Mouse (Mus musculus): Measurements from ENCODE around the gene Fggy. TPM values are rescaled to one million over a fixed set of nuclear protein-coding genes. Genes with fewer than 3 reads are reported as not detected.

Gene Fggy
- polyA plus RNA-seq, 1 experiment from 2014 or later, result 10.9 TPM

- no peaks in the 10 kb centered on the region for H3K27me3 ChIP-seq (replicated peaks; ENCODE audit: control insufficient read depth, insufficient read depth, low read length)
- ATAC-seq (replicated peaks; ENCODE audit: low FRiP score, low TSS enrichment, low read depth) (no peak), DNase-seq (ENCODE audit: low spot score) (no peak)
- H3K4me2 ChIP-seq (ENCODE audit: low read length), result no peak overlapping the region
- H3K27ac ChIP-seq (ENCODE audit: low read depth), result no peak overlapping the region
- H3K4me1 ChIP-seq (replicated peaks; ENCODE audit: control insufficient read depth, insufficient read depth, low read length), result no peaks in the 10 kb centered on the region
- H3K9me3 ChIP-seq (ENCODE audit: control insufficient read depth, low read length), result peaks cover 5% of the 10 kb centered on the region; the same call in 1 of the 2 replicates
- 86% methylated on average over 5 of the region's 5 CpGs for WGBS
- H3K36me3 ChIP-seq (ENCODE audit: control insufficient read depth, insufficient read depth, low read length), result no peaks in the 10 kb centered on the region
- no peak overlapping the region for H3K9ac ChIP-seq (ENCODE audit: low read length)
- no peak overlapping the region for H3K4me3 ChIP-seq (ENCODE audit: low read depth, low read length)
Observed at GRCm38 (mm10) chr4:95579183-95579582, 21.9 kb downstream of the Fggy start.

- Histone ChIP-seq H3K27me3 (replicated peaks; ENCODE audit: control insufficient read depth, insufficient read depth, low read length) (no peaks in the 10 kb centered on the region), H3K36me3 (ENCODE audit: control insufficient read depth, insufficient read depth, low read length) (no peaks in the 10 kb centered on the region), H3K9me3 (ENCODE audit: control insufficient read depth, low read length) (no peaks in the 10 kb centered on the region), H3K4me2 (ENCODE audit: low read length) (no peak overlapping the region), H3K9ac (ENCODE audit: low read length) (no peak overlapping the region), H3K27ac (ENCODE audit: low read depth) (no peak overlapping the region), H3K4me1 (replicated peaks; ENCODE audit: control insufficient read depth, insufficient read depth, low read length) (no peaks in the 10 kb centered on the region), H3K4me3 (ENCODE audit: low read depth, low read length) (no peak overlapping the region)
- DNase-seq (ENCODE audit: low spot score) (no peak), ATAC-seq (replicated peaks; ENCODE audit: low FRiP score, low TSS enrichment, low read depth) (no peak)
- WGBS, result 85% methylated on average over 4 of the region's 4 CpGs
Observed at GRCm38 (mm10) chr4:95584107-95584762, 26.9 kb downstream of the Fggy start.

DNA sequence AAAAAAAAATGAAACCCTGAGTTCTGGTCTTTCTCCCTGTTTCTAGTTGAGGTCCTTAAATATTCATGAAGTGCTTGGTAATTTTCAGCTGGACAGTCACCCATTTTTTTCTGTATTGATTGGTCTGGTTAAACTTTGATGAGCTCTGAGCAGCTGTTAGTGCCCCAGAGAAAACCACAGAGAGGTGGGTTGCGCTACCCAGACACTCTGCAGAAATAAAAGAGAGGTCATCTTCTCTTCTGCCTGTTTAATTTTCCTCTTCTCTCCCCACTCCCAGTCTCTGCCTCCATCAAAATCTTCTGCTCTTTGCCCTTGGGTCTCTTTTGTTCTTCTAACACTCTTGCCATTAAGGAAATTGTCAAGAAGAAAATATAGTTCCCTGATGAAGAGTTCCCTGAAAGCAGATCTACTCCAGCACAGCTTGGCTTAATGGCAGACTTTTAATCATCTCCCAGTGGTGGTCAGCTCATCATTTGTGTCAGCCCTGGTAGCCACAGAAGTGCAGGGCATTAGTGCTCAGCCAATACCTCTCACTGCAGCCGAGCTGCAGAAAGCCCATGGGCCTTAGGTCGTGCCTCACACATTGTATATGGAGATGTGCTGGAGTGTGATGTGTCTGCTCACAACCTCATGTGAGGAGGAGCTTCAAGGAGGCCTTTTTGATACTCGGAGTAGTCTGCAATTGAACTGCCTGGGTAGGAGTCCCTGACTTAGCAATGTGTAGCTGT, 29.1 kb downstream of the Fggy start:
- no peaks in the 10 kb centered on the region for H3K27me3 ChIP-seq (replicated peaks; ENCODE audit: control insufficient read depth, insufficient read depth, low read length)
- H3K9me3 ChIP-seq (ENCODE audit: control insufficient read depth, low read length), result no peaks in the 10 kb centered on the region
- DNase-seq (ENCODE audit: low spot score) (no peak), ATAC-seq (replicated peaks; ENCODE audit: low FRiP score, low TSS enrichment, low read depth) (no peak)
- no peak overlapping the region for H3K4me3 ChIP-seq (ENCODE audit: low read depth, low read length)
- no peaks in the 10 kb centered on the region for H3K4me1 ChIP-seq (replicated peaks; ENCODE audit: control insufficient read depth, insufficient read depth, low read length)
- no peak overlapping the region for H3K4me2 ChIP-seq (ENCODE audit: low read length)
- no peaks in the 10 kb centered on the region for H3K36me3 ChIP-seq (ENCODE audit: control insufficient read depth, insufficient read depth, low read length)
- WGBS, result 53% methylated on average over 4 of the region's 4 CpGs
- no peak overlapping the region for H3K27ac ChIP-seq (ENCODE audit: low read depth)
- no peak overlapping the region for H3K9ac ChIP-seq (ENCODE audit: low read length)

GRCm38 (mm10) chr4:95588722-95589283, 31.5 kb downstream of the Fggy start:
- no peaks in the 10 kb centered on the region for H3K4me1 ChIP-seq (replicated peaks; ENCODE audit: control insufficient read depth, insufficient read depth, low read length)

DNA sequence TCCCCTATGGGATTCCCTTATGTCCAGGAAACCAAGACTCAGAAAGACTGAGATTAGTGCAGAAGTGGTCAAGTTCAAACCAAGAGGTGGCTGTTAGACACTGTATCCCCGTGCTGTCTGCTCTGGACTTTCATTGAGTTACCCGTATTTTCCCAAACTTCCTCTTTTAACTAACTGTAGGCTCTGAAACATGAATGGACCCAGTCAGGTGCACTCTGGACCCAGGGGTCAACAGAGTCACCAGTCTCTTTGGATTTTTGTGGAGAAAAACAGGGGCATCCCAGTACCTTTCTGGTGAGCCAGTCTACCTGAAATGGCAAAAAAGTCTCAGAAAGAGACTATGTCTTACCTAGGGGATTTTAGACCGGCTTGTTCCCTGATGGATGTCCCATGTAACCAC, 33.6 kb downstream of the Fggy start:
- Histone ChIP-seq H3K4me1 (replicated peaks; ENCODE audit: control insufficient read depth, insufficient read depth, low read length) (no peaks in the 10 kb centered on the region), H3K27ac (ENCODE audit: low read depth) (no peak overlapping the region), H3K9me3 (ENCODE audit: control insufficient read depth, low read length) (no peaks in the 10 kb centered on the region), H3K4me3 (ENCODE audit: low read depth, low read length) (no peak overlapping the region), H3K4me2 (ENCODE audit: low read length) (no peak overlapping the region), H3K36me3 (ENCODE audit: control insufficient read depth, insufficient read depth, low read length) (no peaks in the 10 kb centered on the region), H3K27me3 (replicated peaks; ENCODE audit: control insufficient read depth, insufficient read depth, low read length) (no peaks in the 10 kb centered on the region), H3K9ac (ENCODE audit: low read length) (no peak overlapping the region)
- WGBS, result 91% methylated on average over 3 of the region's 3 CpGs
- ATAC-seq (replicated peaks; ENCODE audit: low FRiP score, low TSS enrichment, low read depth) (no peak), DNase-seq (ENCODE audit: low spot score) (no peak)

More at GRCm38 (mm10) chr4:95588722-95589283, 31.5 kb downstream of the Fggy start:
- Histone ChIP-seq H3K4me3 (ENCODE audit: low read depth, low read length) (no peak overlapping the region), H3K36me3 (ENCODE audit: control insufficient read depth, insufficient read depth, low read length) (no peaks in the 10 kb centered on the region), H3K4me2 (ENCODE audit: low read length) (no peak overlapping the region), H3K9ac (ENCODE audit: low read length) (no peak overlapping the region), H3K9me3 (ENCODE audit: control insufficient read depth, low read length) (no peaks in the 10 kb centered on the region), H3K27me3 (replicated peaks; ENCODE audit: control insufficient read depth, insufficient read depth, low read length) (no peaks in the 10 kb centered on the region), H3K27ac (ENCODE audit: low read depth) (no peak overlapping the region)
- WGBS, result 91% methylated on average over 2 of the region's 2 CpGs
- DNase-seq (ENCODE audit: low spot score), result no peak
- ATAC-seq (replicated peaks; ENCODE audit: low FRiP score, low TSS enrichment, low read depth), result no peak

DNA sequence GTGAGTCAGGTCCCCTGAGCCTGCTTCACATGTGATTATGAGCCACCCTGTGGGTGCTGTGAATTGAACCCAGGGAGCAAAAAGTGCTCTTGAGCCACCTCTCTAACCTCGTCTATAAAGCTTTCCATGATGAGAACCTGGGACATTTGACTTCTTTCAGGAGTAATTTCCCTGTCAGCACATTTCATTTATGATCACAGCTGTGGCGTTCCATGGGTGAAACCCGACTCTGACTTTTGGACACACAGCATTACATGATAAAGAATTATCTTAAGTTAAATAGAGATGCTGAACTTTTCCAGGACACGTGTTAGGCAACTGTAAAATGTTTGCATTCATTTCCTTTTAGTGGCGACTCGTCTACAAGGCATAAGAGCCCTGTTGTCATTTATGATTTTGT, 39.9 kb downstream of the Fggy start:
- no peak for DNase-seq (ENCODE audit: low spot score)
- Histone ChIP-seq H3K36me3 (ENCODE audit: control insufficient read depth, insufficient read depth, low read length) (no peaks in the 10 kb centered on the region), H3K4me2 (ENCODE audit: low read length) (no peak overlapping the region), H3K9ac (ENCODE audit: low read length) (no peak overlapping the region), H3K4me1 (replicated peaks; ENCODE audit: control insufficient read depth, insufficient read depth, low read length) (no peaks in the 10 kb centered on the region), H3K9me3 (ENCODE audit: control insufficient read depth, low read length) (no peaks in the 10 kb centered on the region), H3K27ac (ENCODE audit: low read depth) (no peak overlapping the region), H3K27me3 (replicated peaks; ENCODE audit: control insufficient read depth, insufficient read depth, low read length) (no peaks in the 10 kb centered on the region), H3K4me3 (ENCODE audit: low read depth, low read length) (no peak overlapping the region)
- 66% methylated on average over 6 of the region's 6 CpGs for WGBS
- ATAC-seq (replicated peaks; ENCODE audit: low FRiP score, low TSS enrichment, low read depth), result no peak

- Histone ChIP-seq H3K9ac (ENCODE audit: low read length) (no peak overlapping the region), H3K36me3 (ENCODE audit: control insufficient read depth, insufficient read depth, low read length) (no peaks in the 10 kb centered on the region), H3K27ac (ENCODE audit: low read depth) (no peak overlapping the region), H3K27me3 (replicated peaks; ENCODE audit: control insufficient read depth, insufficient read depth, low read length) (no peaks in the 10 kb centered on the region), H3K9me3 (ENCODE audit: control insufficient read depth, low read length) (no peaks in the 10 kb centered on the region), H3K4me1 (replicated peaks; ENCODE audit: control insufficient read depth, insufficient read depth, low read length) (no peaks in the 10 kb centered on the region), H3K4me2 (ENCODE audit: low read length) (no peak overlapping the region), H3K4me3 (ENCODE audit: low read depth, low read length) (no peak overlapping the region)
- ATAC-seq (replicated peaks; ENCODE audit: low FRiP score, low TSS enrichment, low read depth) (no peak), DNase-seq (ENCODE audit: low spot score) (no peak)
- WGBS, result 67% methylated on average over 4 of the region's 4 CpGs
Observed at GRCm38 (mm10) chr4:95601776-95602175, 44.5 kb downstream of the Fggy start.

- Histone ChIP-seq H3K4me3 (ENCODE audit: low read depth, low read length) (no peak overlapping the region), H3K27me3 (replicated peaks; ENCODE audit: control insufficient read depth, insufficient read depth, low read length) (no peaks in the 10 kb centered on the region), H3K9me3 (ENCODE audit: control insufficient read depth, low read length) (no peaks in the 10 kb centered on the region), H3K4me2 (ENCODE audit: low read length) (no peak overlapping the region), H3K27ac (ENCODE audit: low read depth) (no peak overlapping the region), H3K36me3 (ENCODE audit: control insufficient read depth, insufficient read depth, low read length) (no peaks in the 10 kb centered on the region), H3K4me1 (replicated peaks; ENCODE audit: control insufficient read depth, insufficient read depth, low read length) (no peaks in the 10 kb centered on the region), H3K9ac (ENCODE audit: low read length) (no peak overlapping the region)
- DNase-seq (ENCODE audit: low spot score), result no peak
- no peak for ATAC-seq (replicated peaks; ENCODE audit: low FRiP score, low TSS enrichment, low read depth)
- 76% methylated on average over 1 of the region's 1 CpGs for WGBS
Observed at GRCm38 (mm10) chr4:95603254-95603653, 45.9 kb downstream of the Fggy start.

Measured in intestine, embryonic 14.5 days (tissue).